Comparison of ENCODE assay signal across 20 mouse cellular contexts in genomic region chr19:8946929-8947328, GRCm38 (mm10). TPM values are rescaled to one million over a fixed set of nuclear protein-coding genes. Genes with fewer than 3 reads are reported as not detected.
DNase-seq lines count a peak whose midpoint lies in the region; ATAC-seq lines count a peak whose summit lies in the region.
"Had no signal": no experiment of that assay in that cellular context is flagged by ENCODE, and none has a peak within 500 bp of the region (broad histone marks: within the 10 kb centered on the region; RNA-seq: fewer than 3 reads in every experiment).

No protein-coding gene starts in this region.

- no peak overlapping the region for H3K27ac ChIP-seq in midbrain, embryonic 11.5 days (ENCODE audit: low read depth, low read length)
- H3K27ac ChIP-seq in midbrain, embryonic 16.5 days (ENCODE audit: low read length) = no peak overlapping the region
- peak overlapping the region; percentile 76 for H3K27ac ChIP-seq in liver, embryonic 12.5 days
- H3K27ac ChIP-seq in liver, embryonic 16.5 days (ENCODE audit: low read length) = peak overlapping the region; percentile 31; the same call in 1 of the 2 replicates
- H3K27ac ChIP-seq: embryonic facial prominence, embryonic 13.5 days; heart, embryonic 10.5 days; hindbrain, embryonic 13.5 days; hindbrain, postnatal 0 days had no signal

- peak; percentile 54 for DNase-seq in midbrain, embryonic 11.5 days (ENCODE audit: low spot score, missing footprints)
- DNase-seq in adrenal gland, adult 8-10 months = no peak
- DNase-seq in MN1 (ENCODE audit: low spot score) = no peak
- no peak for DNase-seq in retina, postnatal 1 day
- DNase-seq: adrenal gland, postnatal 14 days; cerebellum, adult 18-20 months; cerebellum, adult 9-11 months; cerebellum, postnatal 36 days; gastrocnemius, postnatal 10 days; heart, adult 18-20 months; heart, postnatal 10 days had no signal

- H3K4me1 ChIP-seq in midbrain, embryonic 11.5 days (ENCODE audit: control insufficient read depth, insufficient read depth, low read length) = peaks cover 9% of the 10 kb centered on the region
- peaks cover 24% of the 10 kb centered on the region for H3K4me1 ChIP-seq in midbrain, embryonic 16.5 days (ENCODE audit: control insufficient read depth, insufficient read depth, low read length)
- peaks cover 61% of the 10 kb centered on the region for H3K4me1 ChIP-seq in liver, embryonic 12.5 days
- peaks cover 43% of the 10 kb centered on the region for H3K4me1 ChIP-seq in liver, embryonic 16.5 days (ENCODE audit: control insufficient read depth, low read depth, low read length)

- H3K9me3 ChIP-seq in midbrain, embryonic 11.5 days (ENCODE audit: control insufficient read depth, low read length) = no peaks in the 10 kb centered on the region
- no peaks in the 10 kb centered on the region for H3K9me3 ChIP-seq in midbrain, embryonic 16.5 days (replicated peaks; ENCODE audit: control insufficient read depth, low read length, poor library complexity, severe bottlenecking)
- no peaks in the 10 kb centered on the region for H3K9me3 ChIP-seq in liver, embryonic 12.5 days (replicated peaks)
- no peaks in the 10 kb centered on the region for H3K9me3 ChIP-seq in liver, embryonic 16.5 days (replicated peaks; ENCODE audit: control insufficient read depth, low read length)
- H3K9me3 ChIP-seq: embryonic facial prominence, embryonic 13.5 days; heart, embryonic 10.5 days; hindbrain, embryonic 13.5 days had no signal

- no peak overlapping the region for H3K4me2 ChIP-seq in midbrain, embryonic 11.5 days
- H3K4me2 ChIP-seq in midbrain, embryonic 16.5 days (ENCODE audit: low read length) = no peak overlapping the region
- peak overlapping the region; percentile 69 for H3K4me2 ChIP-seq in liver, embryonic 12.5 days
- peak overlapping the region; percentile 22 for H3K4me2 ChIP-seq in liver, embryonic 16.5 days (ENCODE audit: low read depth, low read length)
- H3K4me2 ChIP-seq: embryonic facial prominence, embryonic 13.5 days; hindbrain, embryonic 13.5 days had no signal

- no peak overlapping the region for H3K9ac ChIP-seq in midbrain, embryonic 11.5 days (ENCODE audit: low read length)
- no peak overlapping the region for H3K9ac ChIP-seq in midbrain, embryonic 16.5 days (ENCODE audit: low read depth, low read length)
- peak overlapping the region; percentile 50 for H3K9ac ChIP-seq in liver, embryonic 12.5 days
- H3K9ac ChIP-seq in liver, embryonic 16.5 days (ENCODE audit: low read depth, low read length) = no peak overlapping the region; the same call in 1 of the 2 replicates
- H3K9ac ChIP-seq: embryonic facial prominence, embryonic 13.5 days; hindbrain, embryonic 13.5 days had no signal

- H3K4me3 ChIP-seq in midbrain, embryonic 11.5 days (ENCODE audit: low read depth, low read length) = no peak overlapping the region
- no peak overlapping the region for H3K4me3 ChIP-seq in midbrain, embryonic 16.5 days (ENCODE audit: low read depth, low read length)
- peak overlapping the region; percentile 5; the same call in 1 of the 2 replicates for H3K4me3 ChIP-seq in liver, embryonic 12.5 days
- H3K4me3 ChIP-seq in liver, embryonic 16.5 days (ENCODE audit: low read depth, low read length) = no peak overlapping the region
- H3K4me3 ChIP-seq: embryonic facial prominence, embryonic 13.5 days; heart, embryonic 10.5 days; hindbrain, embryonic 13.5 days had no signal

- ATAC-seq in midbrain, embryonic 11.5 days (ENCODE audit: low FRiP score) = no peak
- ATAC-seq in midbrain, embryonic 16.5 days = no peak
- ATAC-seq in liver, embryonic 12.5 days = peak; percentile 58; the same call in 1 of the 2 replicates
- peak; percentile 49 for ATAC-seq in liver, embryonic 16.5 days (ENCODE audit: low read depth)
- ATAC-seq: forebrain, embryonic 16.5 days; hindbrain, postnatal 0 days had no signal

- H3K36me3 ChIP-seq in midbrain, embryonic 11.5 days (ENCODE audit: control insufficient read depth, insufficient read depth, low read length) = peaks cover 41% of the 10 kb centered on the region
- H3K36me3 ChIP-seq in midbrain, embryonic 16.5 days (ENCODE audit: control insufficient read depth, insufficient read depth, low read length) = peaks cover 50% of the 10 kb centered on the region
- peaks cover 84% of the 10 kb centered on the region for H3K36me3 ChIP-seq in liver, embryonic 12.5 days
- peaks cover 62% of the 10 kb centered on the region for H3K36me3 ChIP-seq in liver, embryonic 16.5 days (ENCODE audit: control insufficient read depth, insufficient read depth)

- WGBS in midbrain, embryonic 11.5 days = 95% methylated on average over 7 of the region's 7 CpGs
- 95% methylated on average over 7 of the region's 7 CpGs for WGBS in midbrain, embryonic 16.5 days
- 43% methylated on average over 7 of the region's 7 CpGs for WGBS in liver, embryonic 12.5 days (ENCODE audit: insufficient replicate concordance)
- 35% methylated on average over 7 of the region's 7 CpGs for WGBS in liver, embryonic 16.5 days (ENCODE audit: insufficient replicate concordance)

- no peaks in the 10 kb centered on the region for H3K27me3 ChIP-seq in midbrain, embryonic 11.5 days (ENCODE audit: control insufficient read depth, insufficient read depth, low read length)
- H3K27me3 ChIP-seq in midbrain, embryonic 16.5 days (ENCODE audit: control insufficient read depth, insufficient read depth, low read depth, low read length) = no peaks in the 10 kb centered on the region
- no peaks in the 10 kb centered on the region for H3K27me3 ChIP-seq in liver, embryonic 12.5 days (replicated peaks)
- H3K27me3 ChIP-seq in liver, embryonic 16.5 days (ENCODE audit: control insufficient read depth, insufficient read depth, low read depth, low read length) = no peaks in the 10 kb centered on the region
- H3K27me3 ChIP-seq: CH12.LX; embryonic facial prominence, embryonic 13.5 days; hindbrain, embryonic 13.5 days had no signal

RNA-seq across cellular contexts. Expression of gene Mta2, which starts 5.3 kb away (rescaled TPM):
- 50.9 and 56.0 TPM in 2 replicates for polyA plus RNA-seq in midbrain, embryonic 11.5 days (2014; fragmentation: Nextera tagmentation; extraction: Ambion mirVana)
- polyA plus RNA-seq in midbrain, embryonic 16.5 days (2015; fragmentation: Nextera tagmentation; extraction: Ambion mirVana) = 108 and 121 TPM in 2 replicates
- polyA plus RNA-seq in liver, embryonic 12.5 days (2016; fragmentation: Nextera tagmentation; extraction: Ambion mirVana) = 138 and 140 TPM in 2 replicates
- polyA plus RNA-seq in liver, embryonic 16.5 days (2015; fragmentation: Nextera tagmentation; extraction: Ambion mirVana) = 73.9 and 82.3 TPM in 2 replicates
- 100 to 1,000 TPM in 2 of 4 experiments, 10 to 100 TPM in 2; 83.4 to 133 (median 102) TPM for total RNA-seq in adrenal gland, adult 8-10 months (2022)

RNA-seq across cellular contexts. Expression of gene Tut1, which starts 6.7 kb away (rescaled TPM):
- 23.5 and 28.4 TPM in 2 replicates for polyA plus RNA-seq in midbrain, embryonic 11.5 days (2014; fragmentation: Nextera tagmentation; extraction: Ambion mirVana)
- polyA plus RNA-seq in midbrain, embryonic 16.5 days (2015; fragmentation: Nextera tagmentation; extraction: Ambion mirVana) = 25.6 and 26.2 TPM in 2 replicates
- polyA plus RNA-seq in liver, embryonic 12.5 days (2016; fragmentation: Nextera tagmentation; extraction: Ambion mirVana) = 26.0 and 27.7 TPM in 2 replicates
- polyA plus RNA-seq in liver, embryonic 16.5 days (2015; fragmentation: Nextera tagmentation; extraction: Ambion mirVana) = 12.6 and 12.9 TPM in 2 replicates
- 10 to 100 TPM; 22.9 to 31.9 (median 26.8) TPM for total RNA-seq in adrenal gland, adult 8-10 months (2022)

RNA-seq across cellular contexts. Expression of gene Eml3, which starts 17.6 kb away (rescaled TPM):
- 5.8 and 8.2 TPM in 2 replicates for polyA plus RNA-seq in midbrain, embryonic 11.5 days (2014; fragmentation: Nextera tagmentation; extraction: Ambion mirVana)
- polyA plus RNA-seq in midbrain, embryonic 16.5 days (2015; fragmentation: Nextera tagmentation; extraction: Ambion mirVana) = 8.6 and 9.1 TPM in 2 replicates
- polyA plus RNA-seq in liver, embryonic 12.5 days (2016; fragmentation: Nextera tagmentation; extraction: Ambion mirVana) = 21.3 and 23.0 TPM in 2 replicates
- 11.4 and 12.8 TPM in 2 replicates for polyA plus RNA-seq in liver, embryonic 16.5 days (2015; fragmentation: Nextera tagmentation; extraction: Ambion mirVana)
- total RNA-seq in adrenal gland, adult 8-10 months (2022) = 10 to 100 TPM; 57.9 to 87.6 (median 79.6) TPM

RNA-seq across cellular contexts. Expression of gene Rom1, which starts 17.8 kb away (rescaled TPM):
- polyA plus RNA-seq in midbrain, embryonic 11.5 days (2014; fragmentation: Nextera tagmentation; extraction: Ambion mirVana) = 1.4 and 2.3 TPM in 2 replicates
- 1.4 and 2.2 TPM in 2 replicates for polyA plus RNA-seq in midbrain, embryonic 16.5 days (2015; fragmentation: Nextera tagmentation; extraction: Ambion mirVana)
- polyA plus RNA-seq in liver, embryonic 12.5 days (2016; fragmentation: Nextera tagmentation; extraction: Ambion mirVana) = 3.0 and 3.4 TPM in 2 replicates
- 2.4 and 2.6 TPM in 2 replicates for polyA plus RNA-seq in liver, embryonic 16.5 days (2015; fragmentation: Nextera tagmentation; extraction: Ambion mirVana)
- total RNA-seq in adrenal gland, adult 8-10 months (2022) = 10 to 100 TPM; 51.9 to 73.5 (median 54.9) TPM

RNA-seq across cellular contexts. Expression of gene Eef1g, which starts 19.9 kb away (rescaled TPM):
- polyA plus RNA-seq in midbrain, embryonic 11.5 days (2014; fragmentation: Nextera tagmentation; extraction: Ambion mirVana) = 435 and 439 TPM in 2 replicates
- polyA plus RNA-seq in midbrain, embryonic 16.5 days (2015; fragmentation: Nextera tagmentation; extraction: Ambion mirVana) = 283 and 293 TPM in 2 replicates
- 358 and 366 TPM in 2 replicates for polyA plus RNA-seq in liver, embryonic 12.5 days (2016; fragmentation: Nextera tagmentation; extraction: Ambion mirVana)
- 153 and 172 TPM in 2 replicates for polyA plus RNA-seq in liver, embryonic 16.5 days (2015; fragmentation: Nextera tagmentation; extraction: Ambion mirVana)
- 100 to 1,000 TPM; 306 to 355 (median 328) TPM for total RNA-seq in adrenal gland, adult 8-10 months (2022)

Comparison
In these comparisons a context has a peak if more than half of its experiments do, and no peak if none do; other contexts are left out.
1. ATAC-seq: peak in liver, embryonic 12.5 days (single experiment) and liver, embryonic 16.5 days (single experiment); none in midbrain, embryonic 11.5 days (single experiment) and midbrain, embryonic 16.5 days (single experiment).
2. H3K27ac ChIP-seq: peak in liver, embryonic 12.5 days (single experiment) and liver, embryonic 16.5 days (single experiment); none in midbrain, embryonic 11.5 days (single experiment) and midbrain, embryonic 16.5 days (single experiment).
3. H3K4me2 ChIP-seq: peak in liver, embryonic 12.5 days (single experiment) and liver, embryonic 16.5 days (single experiment); none in midbrain, embryonic 11.5 days (single experiment) and midbrain, embryonic 16.5 days (single experiment).